Mouse (Mus musculus) mesoderm, embryonic 11.5 days (tissue): ENCODE measurements at regions not wholly inside any gene's neighbourhood (a gene's known extent, or its start where the extent isn't known, plus 50 kb on each side); places are given as distances from the start of the nearest gene placed in this dataset.

Experiments used
- DNase-seq: peaks from one replicate; pipeline ENCODE4 v3.0.0-alpha.2; 2012; ENCODE audit warnings: low read depth, low spot score

DNA sequence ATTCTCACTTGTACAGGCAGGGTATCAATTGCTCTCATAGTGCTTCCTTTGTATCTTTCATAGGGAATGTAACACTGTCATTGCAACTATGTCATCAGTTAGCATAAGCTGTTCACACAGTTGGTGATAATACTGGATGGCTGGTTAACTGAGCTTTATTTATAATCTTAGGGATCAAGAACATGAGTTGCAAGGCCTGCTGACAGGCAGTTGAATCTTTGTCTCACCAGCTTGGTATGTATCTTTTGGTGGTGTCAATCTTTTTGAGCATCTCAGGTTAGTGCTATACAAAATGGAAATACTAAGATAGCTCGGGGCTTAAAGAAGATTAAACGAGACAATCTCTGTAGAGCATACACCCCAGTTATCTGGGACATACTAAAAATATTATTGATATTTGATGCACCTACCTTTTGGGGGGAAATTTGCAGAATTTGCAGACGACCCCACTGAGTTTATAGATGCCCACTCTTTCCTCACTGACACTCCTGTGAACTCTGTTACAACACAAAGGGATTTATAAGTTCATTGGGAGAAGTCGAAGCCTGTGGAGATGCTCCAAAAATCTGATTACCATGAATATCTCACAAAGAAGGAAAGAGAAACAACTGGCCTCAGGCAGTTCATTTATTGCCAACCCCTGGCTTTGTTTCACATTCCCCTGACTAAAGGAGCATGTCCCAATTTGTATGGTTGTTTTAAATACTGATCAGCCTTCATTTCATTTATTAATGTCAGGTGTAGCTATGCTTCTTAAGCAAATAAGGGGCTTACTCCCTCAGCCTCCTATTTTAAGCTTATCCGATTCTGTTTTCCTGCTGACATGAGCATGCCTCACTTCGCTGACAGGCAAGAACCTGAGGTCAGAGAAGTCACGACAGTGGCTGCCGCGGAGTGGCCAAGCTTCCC lies 193.5 kb downstream of the Fndc1 start:
- DNase-seq, result no peak

DNA sequence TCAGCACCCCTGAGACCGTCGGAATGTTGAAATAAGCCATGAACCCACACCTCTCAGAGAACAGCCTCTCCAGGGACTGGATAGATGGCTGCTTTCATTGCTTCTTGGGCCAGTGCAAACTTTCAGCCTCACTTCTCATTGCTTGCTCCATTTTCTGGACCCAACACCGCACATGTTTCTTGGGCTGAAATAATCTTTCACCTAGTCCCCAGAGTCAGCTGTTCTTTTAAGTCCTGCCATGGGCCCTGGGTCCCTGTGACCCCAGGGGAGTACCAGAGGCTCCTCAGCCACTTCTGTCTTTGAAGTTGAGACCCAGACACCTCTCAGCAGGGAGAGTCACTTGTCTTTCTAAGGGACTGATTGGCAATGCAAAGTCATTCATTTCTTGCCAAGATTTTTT lies 201.4 kb downstream of the Fndc1 start:
- DNase-seq, result no peak

GRCm38 (mm10) chr17:7623392-7623791 lies 203.7 kb downstream of the Fndc1 start:
- no peak for DNase-seq

DNA sequence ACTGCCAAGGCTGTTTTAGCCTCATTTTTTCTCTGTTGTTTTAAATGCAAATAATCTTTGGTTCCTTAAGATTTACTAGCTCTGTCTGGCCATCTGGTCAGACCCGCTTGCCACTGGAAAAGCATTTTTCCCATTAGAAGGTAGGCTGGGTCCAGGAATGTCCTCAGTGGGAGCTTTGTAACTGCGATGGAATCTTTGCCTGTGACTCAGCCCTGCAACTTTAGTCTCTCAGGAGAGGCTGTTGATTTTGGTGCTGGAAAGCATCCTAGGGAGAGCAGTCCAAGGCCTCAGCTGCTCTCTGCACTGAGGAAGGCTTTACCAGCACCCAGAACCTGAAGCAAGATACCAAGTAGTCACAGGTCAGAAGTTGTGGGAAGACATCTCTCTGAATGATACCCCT lies 205.8 kb downstream of the Fndc1 start:
- DNase-seq, result no peak

GRCm38 (mm10) chr17:7620166-7620565 lies 206.9 kb downstream of the Fndc1 start:
- DNase-seq, result no peak

GRCm38 (mm10) chr17:7619641-7620040 lies 207.5 kb downstream of the Fndc1 start:
- DNase-seq, result no peak

DNA sequence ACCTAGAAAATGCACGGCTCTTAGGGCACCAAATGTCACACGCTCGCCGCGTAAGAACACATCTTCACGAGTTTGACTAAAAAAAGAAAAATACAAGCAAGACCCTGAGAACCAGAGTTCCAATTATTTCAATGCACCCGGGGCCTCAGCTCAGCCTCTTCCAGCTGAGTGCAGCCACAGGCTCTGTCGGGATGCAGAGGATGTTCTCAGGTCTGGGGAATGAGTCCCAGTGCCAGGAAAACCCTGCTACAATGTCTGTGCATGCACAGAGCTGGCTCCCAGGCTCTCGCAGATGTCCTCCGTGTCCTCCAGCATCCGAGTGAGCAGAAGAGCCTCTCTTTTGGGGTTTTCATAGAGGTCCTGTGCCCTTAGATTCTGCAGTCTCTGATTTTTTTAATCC lies 219.1 kb downstream of the Fndc1 start:
- DNase-seq, result no peak

DNA sequence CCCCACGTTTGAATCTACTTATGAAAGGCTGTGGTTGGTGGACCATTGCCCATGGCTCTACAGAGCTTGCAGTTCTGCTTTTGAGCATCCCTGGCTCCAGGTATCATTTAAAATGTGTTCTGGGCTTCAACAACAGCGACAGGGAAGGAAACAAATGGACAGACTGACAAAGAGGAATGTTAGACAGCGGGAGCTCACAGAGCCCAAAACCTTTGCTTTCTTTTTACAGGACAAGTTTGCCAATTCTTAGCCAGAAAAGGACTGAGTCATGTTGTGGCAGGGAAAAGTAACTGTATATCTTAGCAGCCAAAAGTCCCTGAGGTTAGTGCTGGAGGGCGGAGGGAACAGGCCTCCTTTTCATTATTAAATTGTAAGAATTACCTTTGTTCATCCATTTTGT lies 219.7 kb downstream of the Fndc1 start:
- no peak for DNase-seq

- no peak for DNase-seq
These were observed 219.7 kb upstream of the Unc93a2 start for GRCm38 (mm10) chr17:7604813-7605504.

- no peak for DNase-seq
These were observed 218.8 kb upstream of the Unc93a2 start for GRCm38 (mm10) chr17:7604096-7604495.

- no peak for DNase-seq
These were observed 215.3 kb upstream of the Unc93a2 start for GRCm38 (mm10) chr17:7600555-7600954.

GRCm38 (mm10) chr17:7597481-7597880 lies 212.2 kb upstream of the Unc93a2 start:
- DNase-seq, result no peak

DNA sequence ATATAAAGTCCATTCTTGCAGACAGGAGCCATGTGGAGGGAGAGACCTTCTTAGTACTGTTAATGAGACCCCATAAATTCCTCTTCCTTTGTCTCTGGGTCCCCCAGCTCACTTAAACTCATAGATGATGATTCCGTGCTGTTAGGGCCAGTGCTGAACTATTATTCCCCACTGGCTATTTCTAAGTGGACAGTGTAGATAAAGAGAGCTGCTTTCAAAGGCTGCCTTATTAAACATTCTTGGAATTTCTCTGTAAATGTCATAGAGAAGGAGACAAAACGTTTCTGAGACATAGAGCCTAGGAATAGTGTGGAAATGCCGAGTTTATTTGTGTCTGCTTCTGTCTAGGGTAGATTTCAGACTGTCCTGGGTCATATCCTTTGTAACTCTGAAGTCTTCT lies 209.5 kb upstream of the Unc93a2 start:
- DNase-seq, result no peak

- no peak for DNase-seq
These were observed 207.2 kb upstream of the Unc93a2 start for GRCm38 (mm10) chr17:7592491-7592890.

- no peak for DNase-seq
These were observed 197.7 kb upstream of the Unc93a2 start for GRCm38 (mm10) chr17:7582866-7583398.

- no peak for DNase-seq
These were observed 193.8 kb upstream of the Unc93a2 start for GRCm38 (mm10) chr17:7579031-7579430.

DNA sequence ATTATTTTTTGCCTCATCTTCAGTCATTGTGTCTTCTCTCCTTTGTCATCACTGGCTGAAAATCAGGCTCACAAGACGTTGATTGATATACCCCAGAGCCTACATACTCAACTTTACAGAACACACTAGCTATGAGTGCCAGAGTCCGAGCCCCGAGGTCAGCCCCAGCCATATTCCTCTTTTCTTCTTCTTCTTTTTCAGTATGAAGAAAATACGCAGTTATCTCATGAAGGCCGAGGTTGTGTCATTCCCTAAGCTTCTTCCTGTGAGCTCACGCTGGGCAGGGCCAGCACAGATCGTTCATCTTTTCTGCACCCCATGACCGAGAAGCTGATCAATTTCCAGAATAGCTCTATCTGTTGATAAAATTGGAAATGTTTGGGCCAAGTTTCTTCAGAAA lies 192.7 kb upstream of the Unc93a2 start:
- no peak for DNase-seq

GRCm38 (mm10) chr17:7577227-7577626 lies 192.0 kb upstream of the Unc93a2 start:
- no peak for DNase-seq

DNA sequence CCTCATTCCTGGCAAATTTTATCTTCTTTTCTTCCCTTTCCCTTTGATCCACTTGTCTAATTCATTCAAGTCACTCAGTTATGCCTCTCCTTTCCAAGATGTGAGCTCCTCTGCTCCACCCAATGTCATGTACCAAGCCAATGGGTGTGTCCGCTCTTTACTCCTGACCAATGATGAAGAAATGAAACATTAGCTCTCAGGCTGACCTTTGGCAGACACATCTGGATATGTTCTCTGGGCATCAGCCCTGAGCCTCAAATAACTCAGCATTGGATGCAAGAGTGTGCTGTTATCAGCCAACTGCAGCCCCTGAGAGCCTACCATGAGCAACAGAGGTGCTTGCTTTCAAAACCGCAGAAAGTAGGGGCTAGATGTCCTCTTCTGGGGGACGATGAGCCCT lies 186.2 kb upstream of the Unc93a2 start:
- DNase-seq, result no peak

- DNase-seq, result no peak
These were observed 183.2 kb upstream of the Unc93a2 start for GRCm38 (mm10) chr17:7568482-7568881.

GRCm38 (mm10) chr17:7565771-7566170 lies 180.5 kb upstream of the Unc93a2 start:
- no peak for DNase-seq

DNA sequence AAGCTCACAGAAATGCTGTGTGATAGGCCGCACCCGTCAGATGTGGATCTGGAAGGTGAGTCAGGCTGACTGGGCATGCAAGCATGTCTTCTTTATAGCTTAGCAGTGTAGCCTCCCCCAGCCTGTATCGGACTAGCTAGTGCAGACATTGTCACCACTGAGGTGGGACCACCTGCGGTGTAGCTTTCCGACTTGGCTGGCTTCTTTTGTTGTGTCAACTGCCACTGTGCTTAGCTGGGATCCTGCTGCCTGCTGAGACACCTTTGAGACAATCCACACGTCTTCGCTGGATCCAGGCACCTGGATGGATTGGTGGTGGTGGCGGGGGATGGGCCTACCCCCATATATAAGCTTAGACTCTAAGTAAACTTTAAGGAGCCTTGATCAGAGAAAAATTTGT lies 177.7 kb upstream of the Unc93a2 start:
- no peak for DNase-seq

GRCm38 (mm10) chr17:7548456-7548855 lies 163.2 kb upstream of the Unc93a2 start:
- no peak for DNase-seq
